Mouse (Mus musculus) ES-Bruce4 (cell line): ENCODE measurements around the gene Zmynd19. TPM values are rescaled to one million over a fixed set of nuclear protein-coding genes. Genes with fewer than 3 reads are reported as not detected.

ENCODE experiments used
- H3K27ac ChIP-seq: 2 replicates; pipeline ENCODE4 v1.5.1; 2012; ENCODE audit warnings: low read length, inconsistent platforms; ENCODE audit not compliant: insufficient read depth
- H3K27me3 ChIP-seq: 2 replicates; pipeline ENCODE4 v1.6.1; 2012; ENCODE audit warnings: mild to moderate bottlenecking, low read length, inconsistent platforms; ENCODE audit not compliant: control insufficient read depth, poor library complexity, insufficient read depth, severe bottlenecking
- H3K36me3 ChIP-seq: 2 replicates; pipeline ENCODE4 v1.6.1; 2012; ENCODE audit warnings: inconsistent platforms, mild to moderate bottlenecking, low read length, moderate library complexity; ENCODE audit not compliant: control insufficient read depth, poor library complexity, insufficient read depth, severe bottlenecking
- H3K4me1 ChIP-seq: one replicate; pipeline ENCODE4 v1.8.1; 2011; ENCODE audit warnings: low read length; ENCODE audit not compliant: control insufficient read depth, insufficient read depth
- H3K4me3 ChIP-seq: 2 replicates; pipeline ENCODE4 v1.5.1; 2011; ENCODE audit warnings: low read depth, mild to moderate bottlenecking, low read length
- H3K9ac ChIP-seq: 2 replicates; pipeline ENCODE4 v1.6.1; 2012; ENCODE audit warnings: low read depth, mild to moderate bottlenecking, inconsistent platforms; ENCODE audit not compliant: poor library complexity, severe bottlenecking
- H3K9me3 ChIP-seq: replicated peaks from 2 replicates; pipeline ENCODE4 v1.6.1; 2012; ENCODE audit warnings: mild to moderate bottlenecking, low read length, inconsistent platforms; ENCODE audit not compliant: control insufficient read depth, poor library complexity, insufficient read depth, severe bottlenecking
- CTCF ChIP-seq: IDR thresholded peaks from one replicate; pipeline ENCODE4 v1.8.1; 2011; ENCODE audit warnings: low read depth, low read length
- EP300 ChIP-seq: IDR thresholded peaks from 2 replicates; pipeline ENCODE4 v1.6.1; 2011; ENCODE audit warnings: low read depth, low read length; ENCODE audit not compliant: insufficient read depth
- POLR2A ChIP-seq: IDR thresholded peaks from one replicate; pipeline ENCODE4 v1.8.1; 2011; ENCODE audit warnings: low read length; ENCODE audit not compliant: insufficient read depth
- polyA plus RNA-seq: library from polyadenylated mRNA; stranded (reverse); fragments of >200 nt; gene quantifications from 2 replicates; pipeline ENCODE4 v1.2.4, GENCODE M21; 2011; ENCODE audit warnings: low read depth; ENCODE audit not compliant: missing spikeins, insufficient read depth, insufficient read length

Gene Zmynd19
- polyA plus RNA-seq, 1 experiment, result 64.7 TPM

DNA sequence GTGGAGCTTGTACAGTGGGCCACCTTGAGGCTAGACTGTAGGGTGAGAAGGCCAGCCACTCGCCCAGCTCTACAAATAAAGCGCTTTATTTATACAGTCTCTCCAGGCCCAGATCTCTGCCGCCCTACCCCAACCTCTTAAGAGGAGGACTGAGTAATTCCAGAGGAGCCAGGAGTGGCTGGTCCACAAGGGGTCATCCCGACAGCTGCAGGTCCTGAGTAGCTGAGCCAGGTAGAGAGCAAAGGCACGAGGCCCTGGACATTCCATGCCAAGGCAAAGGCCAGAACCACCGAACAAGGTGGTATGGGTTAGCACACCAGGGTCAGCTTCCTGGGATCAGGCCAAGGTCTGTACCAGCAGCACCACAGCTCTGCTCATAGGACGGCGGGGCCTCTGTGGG lies 24.3 kb upstream of the Zmynd19 start:
- Histone ChIP-seq H3K27me3 (no peaks in the 10 kb centered on the region), H3K36me3 (no peaks in the 10 kb centered on the region), H3K9me3 (no peaks in the 10 kb centered on the region), H3K9ac (no peak overlapping the region), H3K4me3 (no peak overlapping the region), H3K27ac (no peak overlapping the region), H3K4me1 (peaks cover 4% of the 10 kb centered on the region)
- TF ChIP-seq CTCF, result no peak
- no peak for TF ChIP-seq POLR2A
- no peak for TF ChIP-seq EP300

DNA sequence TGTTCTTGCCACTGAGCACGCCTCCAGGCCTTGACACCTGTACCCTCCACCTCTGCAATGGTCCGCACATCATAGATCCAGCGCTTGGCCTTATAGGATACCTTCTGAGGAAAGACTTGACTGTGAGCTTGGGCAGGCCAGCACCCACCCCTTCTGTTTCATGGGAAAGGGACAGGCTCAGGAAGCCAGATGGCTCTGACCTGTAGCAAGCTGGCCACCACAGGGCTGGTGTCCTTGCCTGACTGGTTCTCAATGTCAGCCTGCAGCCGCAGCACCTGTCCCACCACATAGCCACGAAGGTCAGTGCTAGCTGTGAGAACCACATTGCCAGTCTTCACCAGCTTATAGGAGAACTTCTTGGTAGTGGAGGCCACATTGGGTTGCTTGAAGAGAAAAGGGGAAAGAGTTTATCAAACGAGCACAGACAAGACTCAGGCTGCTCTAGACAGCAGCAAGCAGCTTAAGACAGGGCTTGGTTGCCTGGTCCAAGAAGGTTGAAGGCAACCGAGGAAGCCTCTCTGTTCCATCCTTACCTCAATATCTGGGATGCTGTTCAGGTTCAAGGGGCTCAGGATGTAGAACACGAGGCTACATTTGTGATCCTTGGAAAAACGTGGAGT lies 23.1 kb upstream of the Zmynd19 start:
- Histone ChIP-seq H3K27me3 (no peaks in the 10 kb centered on the region), H3K4me1 (peaks cover 4% of the 10 kb centered on the region), H3K9me3 (no peaks in the 10 kb centered on the region), H3K36me3 (no peaks in the 10 kb centered on the region), H3K9ac (no peak overlapping the region), H3K4me3 (no peak overlapping the region), H3K27ac (no peak overlapping the region)
- TF ChIP-seq POLR2A (no peak), CTCF (no peak), EP300 (no peak)

GRCm38 (mm10) chr2:24926965-24927358 lies 22.6 kb upstream of the Zmynd19 start:
- no peaks in the 10 kb centered on the region for H3K27me3 ChIP-seq
- no peak overlapping the region for H3K4me3 ChIP-seq
- no peak overlapping the region for H3K9ac ChIP-seq
- no peaks in the 10 kb centered on the region for H3K36me3 ChIP-seq
- H3K9me3 ChIP-seq, result no peaks in the 10 kb centered on the region
- H3K4me1 ChIP-seq, result peaks cover 4% of the 10 kb centered on the region
- TF ChIP-seq POLR2A, result no peak
- TF ChIP-seq CTCF, result no peak
- no peak for TF ChIP-seq EP300
- H3K27ac ChIP-seq, result no peak overlapping the region

DNA sequence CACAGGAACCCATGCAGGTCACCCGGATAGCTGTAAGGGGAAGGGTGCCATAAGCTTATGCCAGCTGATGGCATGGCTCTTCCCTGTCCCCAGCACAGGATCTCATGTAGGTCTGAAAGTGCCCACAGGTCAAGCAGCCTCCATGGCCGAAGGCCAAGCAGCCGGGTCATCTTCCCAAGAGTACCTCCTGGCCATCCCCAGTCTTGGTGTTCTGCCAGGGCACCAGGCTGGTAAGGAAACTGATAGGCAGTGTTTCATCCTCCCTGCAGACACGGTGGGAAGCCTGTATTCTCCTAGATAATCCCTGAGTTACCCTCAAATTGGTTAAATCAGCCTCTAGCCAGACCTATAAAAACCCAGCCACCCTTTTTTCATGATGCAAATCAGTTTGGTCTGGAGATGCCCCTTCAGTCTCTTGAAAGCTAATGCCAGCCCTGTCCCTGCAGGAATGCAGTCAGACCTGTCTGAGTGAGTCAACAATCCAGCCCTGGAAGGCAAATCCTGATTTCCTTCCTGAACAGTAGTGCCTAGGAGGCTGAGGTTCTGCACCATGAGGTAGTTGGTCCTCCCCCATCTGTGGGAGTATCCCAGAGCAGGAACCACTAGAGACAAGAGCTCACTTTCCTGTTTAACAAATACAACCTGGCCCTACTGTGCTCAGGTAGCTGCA lies 21.6 kb upstream of the Zmynd19 start:
- no peaks in the 10 kb centered on the region for H3K27me3 ChIP-seq
- no peaks in the 10 kb centered on the region for H3K36me3 ChIP-seq
- no peak overlapping the region for H3K9ac ChIP-seq
- no peaks in the 10 kb centered on the region for H3K9me3 ChIP-seq
- H3K4me3 ChIP-seq, result no peak overlapping the region
- TF ChIP-seq CTCF, result no peak
- TF ChIP-seq POLR2A, result no peak
- peak; percentile 69 for TF ChIP-seq EP300
- peaks cover 4% of the 10 kb centered on the region for H3K4me1 ChIP-seq
- peak overlapping the region; percentile 51 for H3K27ac ChIP-seq

DNA sequence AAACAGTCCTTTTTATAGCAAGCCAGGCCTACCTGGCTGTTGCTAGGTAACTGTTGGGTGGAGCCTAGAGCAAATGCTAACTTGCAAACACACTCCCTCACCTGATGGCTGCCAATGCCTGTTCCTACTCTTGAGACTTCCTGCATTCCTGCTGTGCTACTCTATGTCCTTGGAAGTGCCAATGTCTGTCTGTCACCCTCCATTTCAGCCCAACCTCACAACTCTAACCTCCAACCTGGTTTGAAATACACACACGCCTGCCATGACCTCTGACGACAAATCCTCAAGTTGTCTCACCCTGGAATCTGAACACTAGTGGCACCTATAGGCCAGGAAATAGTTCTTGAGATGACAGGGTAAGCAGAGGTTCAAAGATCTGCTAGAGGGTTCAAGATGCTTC lies 20.5 kb upstream of the Zmynd19 start:
- TF ChIP-seq CTCF (no peak), EP300 (no peak), POLR2A (no peak)
- Histone ChIP-seq H3K9ac (no peak overlapping the region), H3K27ac (no peak overlapping the region; the same call in 1 of the 2 replicates), H3K36me3 (no peaks in the 10 kb centered on the region), H3K27me3 (no peaks in the 10 kb centered on the region), H3K4me1 (peaks cover 4% of the 10 kb centered on the region), H3K4me3 (no peak overlapping the region), H3K9me3 (no peaks in the 10 kb centered on the region)

- no peak overlapping the region for H3K4me3 ChIP-seq
- H3K9ac ChIP-seq, result no peak overlapping the region
- no peaks in the 10 kb centered on the region for H3K36me3 ChIP-seq
- TF ChIP-seq CTCF (no peak), POLR2A (no peak), EP300 (no peak)
- peaks cover 4% of the 10 kb centered on the region for H3K4me1 ChIP-seq
- no peak overlapping the region; the same call in 1 of the 2 replicates for H3K27ac ChIP-seq
- no peaks in the 10 kb centered on the region for H3K9me3 ChIP-seq
- H3K27me3 ChIP-seq, result no peaks in the 10 kb centered on the region
These were observed 20.0 kb upstream of the Zmynd19 start for GRCm38 (mm10) chr2:24929593-24929992.
